Mouse (Mus musculus): Measurements from ENCODE around the gene Lsm4.
A peak's percentile ranks its signal among the peaks of the same experiment; 100 is the strongest.

Lsm4 gene

GRCm38 (mm10) chr8:70650351-70650750 lies 22.7 kb upstream of the Lsm4 start:
- DNase-seq: no peak

GRCm38 (mm10) chr8:70653226-70653625 lies 19.8 kb upstream of the Lsm4 start:
- no peak for DNase-seq

DNA sequence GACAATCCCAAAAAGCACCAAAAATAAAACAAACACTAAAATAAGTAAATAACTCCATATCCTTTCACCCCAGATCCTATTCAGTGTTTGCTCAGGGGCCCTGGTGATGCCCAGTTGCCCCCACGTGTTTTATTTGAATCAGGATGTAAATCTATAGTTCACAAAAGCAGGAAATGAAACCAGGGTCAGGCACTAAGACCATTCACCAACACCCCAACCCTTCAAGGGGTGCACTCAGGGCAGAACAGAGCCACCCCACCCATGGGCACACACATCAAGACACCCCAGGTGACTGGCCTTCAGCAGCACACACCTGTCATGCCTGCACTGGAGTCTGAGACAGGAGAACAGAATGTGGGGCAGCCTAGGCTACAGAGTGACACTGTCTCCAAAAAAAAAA lies 18.9 kb upstream of the Lsm4 start:
- DNase-seq: no peak

DNA sequence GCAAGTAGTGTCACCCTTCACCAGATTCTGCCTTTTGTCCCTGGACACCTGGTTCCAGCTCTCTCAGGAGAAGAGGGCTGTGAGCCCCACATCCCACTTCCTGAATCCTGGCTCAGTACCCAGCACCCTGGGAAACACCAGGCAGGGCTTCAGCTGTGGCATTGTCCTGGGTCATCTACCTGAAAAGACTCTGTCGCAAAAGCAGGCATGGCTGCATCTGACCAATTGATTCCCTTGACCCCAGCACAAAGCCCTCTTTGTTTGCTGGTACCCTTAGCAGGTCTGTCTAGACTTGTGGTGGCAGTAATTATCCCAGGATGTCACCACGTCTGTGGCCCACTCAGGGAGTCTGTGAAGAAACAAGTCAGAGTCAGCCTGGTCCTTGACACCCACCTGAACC lies 17.6 kb upstream of the Lsm4 start:
- DNase-seq: no peak

DNA sequence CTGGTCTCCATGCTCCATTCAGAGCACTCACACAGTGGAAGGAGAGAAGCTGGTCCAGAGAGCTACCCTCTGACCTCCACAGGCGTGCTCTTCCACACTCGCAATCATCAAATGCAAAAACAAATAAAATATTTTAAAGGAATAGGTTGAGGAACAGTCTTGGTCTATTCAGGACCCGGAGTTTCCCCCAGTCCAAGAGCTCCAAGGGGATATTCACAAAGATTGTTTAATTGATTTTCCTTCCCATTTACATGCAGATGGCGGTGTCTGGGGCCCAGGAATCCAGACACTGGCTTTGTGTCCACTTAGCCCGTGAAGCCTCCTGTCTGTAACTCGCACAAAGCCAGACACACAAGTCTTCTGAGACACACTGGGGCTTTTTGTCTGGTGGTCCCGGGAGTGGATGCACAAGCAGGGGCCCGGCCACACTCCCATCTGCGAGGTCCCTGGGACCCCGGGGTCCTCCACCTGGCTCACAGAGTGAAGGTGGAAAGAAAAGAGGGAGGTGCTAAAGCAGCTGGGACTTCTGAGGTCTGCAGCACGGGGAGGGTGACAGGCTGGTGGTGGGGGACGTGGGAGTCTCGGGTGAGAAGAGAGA lies 16.8 kb upstream of the Lsm4 start:
- no peak for DNase-seq

DNA sequence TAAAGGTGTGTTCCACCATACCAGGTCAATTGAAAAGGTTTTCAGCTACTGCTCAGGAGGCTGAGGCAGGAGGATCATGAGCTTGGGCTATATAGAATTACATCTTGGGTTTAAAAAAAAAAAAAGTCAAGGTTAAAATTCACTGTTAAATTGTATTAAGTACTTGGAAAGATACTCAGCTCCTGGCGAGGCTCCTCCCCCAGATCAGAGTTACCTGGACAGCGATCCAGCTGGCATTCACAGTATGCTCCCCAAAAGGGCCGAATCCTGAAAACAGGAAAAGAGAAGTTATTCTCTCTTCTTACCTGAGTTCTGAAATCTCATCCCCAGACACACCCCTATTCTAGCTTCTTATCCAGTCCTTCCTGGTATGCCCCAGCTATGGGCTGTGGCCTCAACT lies 15.8 kb upstream of the Lsm4 start:
- no peak for DNase-seq

DNA sequence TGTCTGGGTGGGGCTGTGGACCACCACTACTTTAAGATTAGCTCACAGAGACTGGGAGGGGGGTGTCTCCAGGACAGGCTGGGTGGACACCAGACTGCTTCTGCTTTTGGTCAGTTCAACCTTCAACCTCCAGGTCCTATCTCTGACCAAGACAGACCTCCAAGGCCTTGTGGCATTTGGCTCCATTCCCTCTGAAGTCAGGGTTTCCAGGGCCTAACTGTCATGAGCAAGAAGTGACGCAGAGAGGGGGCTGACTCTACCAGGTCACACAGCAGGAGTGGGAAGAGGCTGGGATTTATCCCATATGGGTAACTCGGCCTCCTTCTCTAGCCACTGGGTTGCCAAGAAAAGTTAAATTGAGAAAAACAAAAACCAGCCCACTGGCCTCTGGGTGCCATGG lies 15.3 kb upstream of the Lsm4 start:
- DNase-seq: no peak

DNA sequence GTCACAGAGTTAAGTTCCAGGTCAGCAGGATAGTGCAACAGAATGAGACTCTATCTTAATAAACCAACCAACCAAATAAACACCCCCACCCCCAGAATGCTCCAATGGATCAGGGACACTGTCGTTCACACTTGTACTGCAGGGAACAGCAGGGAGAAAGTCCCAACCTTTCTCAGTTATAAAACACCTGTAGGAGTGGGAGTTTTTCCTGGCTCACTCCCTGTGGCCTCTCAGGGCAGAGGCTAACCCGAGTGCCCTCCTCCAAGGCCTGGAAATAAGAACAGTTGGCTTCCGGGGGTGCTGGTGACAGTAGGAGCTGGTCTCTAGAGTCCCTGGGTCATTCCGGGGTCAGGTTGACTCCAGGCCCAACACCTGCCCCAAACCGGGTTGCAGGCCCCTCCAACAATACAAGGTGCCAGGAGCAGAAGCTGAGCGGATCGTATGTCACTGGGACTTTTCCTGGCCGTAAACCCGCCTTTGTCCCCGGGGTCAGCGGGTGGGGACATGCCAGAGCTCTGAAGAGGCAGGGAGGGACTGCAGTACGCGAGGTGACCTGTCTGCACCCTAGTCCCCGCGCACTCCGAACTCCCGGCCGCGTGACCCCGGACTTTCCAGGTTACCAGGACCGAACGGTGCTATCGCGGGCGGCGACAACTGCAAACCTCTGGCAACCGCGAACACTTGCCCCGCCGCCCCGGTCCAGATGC lies 14.0 kb upstream of the Lsm4 start:
- no peak for DNase-seq

DNA sequence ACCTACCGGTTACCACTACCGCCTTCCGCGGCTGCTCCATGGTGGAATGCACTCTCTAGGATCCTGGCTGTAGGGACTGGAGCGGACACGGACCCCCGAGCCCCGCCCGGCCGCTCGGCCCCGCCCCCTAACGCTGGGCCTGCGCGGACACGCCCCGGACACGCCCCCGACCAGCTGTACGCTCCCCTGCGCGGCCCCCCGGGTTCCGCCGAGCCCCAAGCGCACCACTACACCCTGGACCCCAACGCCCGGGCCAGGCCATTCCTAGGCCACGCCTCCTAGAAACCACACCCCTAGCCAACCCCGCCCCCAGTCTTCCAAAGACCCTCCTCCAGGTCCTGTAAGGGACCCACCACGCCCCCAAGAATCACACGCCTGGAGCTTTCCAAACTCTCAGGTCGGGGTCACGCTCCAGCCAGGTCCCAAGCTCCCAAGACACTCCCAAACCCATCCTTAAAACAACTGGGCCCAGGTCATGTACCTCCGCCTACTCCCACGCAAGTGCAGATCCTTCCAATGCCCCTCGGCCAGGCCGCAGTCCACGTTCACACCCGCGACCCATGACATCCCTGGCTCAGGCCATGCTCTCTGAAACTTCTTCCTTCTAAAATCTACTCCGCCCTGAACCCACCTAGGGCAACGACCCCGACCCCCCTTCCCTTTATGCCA lies 13.3 kb upstream of the Lsm4 start:
- peak; percentile 47 to 61 for DNase-seq

DNA sequence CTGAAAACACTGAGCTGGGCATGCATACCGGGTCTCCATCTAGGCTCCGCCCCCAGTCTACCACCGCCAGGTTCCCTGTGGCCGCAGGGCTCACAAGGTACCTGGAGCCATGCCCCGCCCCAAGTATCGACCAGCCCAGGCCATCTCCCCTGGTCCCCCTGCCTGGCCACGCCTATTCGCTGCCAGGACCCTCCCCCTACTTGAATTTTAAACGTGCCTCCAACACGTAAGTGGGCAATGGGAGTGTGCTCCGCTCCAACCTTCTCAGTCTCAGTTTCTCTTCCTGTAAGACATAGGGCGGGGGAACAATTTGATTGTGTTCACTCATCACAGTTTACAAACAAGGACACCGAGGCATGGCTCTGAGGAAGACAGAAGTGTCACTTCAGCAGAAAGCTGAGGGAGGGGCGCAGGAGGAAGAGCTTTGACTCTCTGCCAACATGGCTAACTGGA lies 12.7 kb upstream of the Lsm4 start, which contains the start of gene Pgpep1:
Gene Pgpep1, minus strand, starts transcription at position 116 of the 453 bp plus-strand sequence.
- DNase-seq: no peak

GRCm38 (mm10) chr8:70663691-70664090 lies 9.4 kb upstream of the Lsm4 start:
- no peak for DNase-seq

- no peak for DNase-seq
Measured at GRCm38 (mm10) chr8:70664631-70665030, 8.4 kb upstream of the Lsm4 start.

GRCm38 (mm10) chr8:70665599-70665998 lies 7.4 kb upstream of the Lsm4 start:
- no peak for DNase-seq

DNA sequence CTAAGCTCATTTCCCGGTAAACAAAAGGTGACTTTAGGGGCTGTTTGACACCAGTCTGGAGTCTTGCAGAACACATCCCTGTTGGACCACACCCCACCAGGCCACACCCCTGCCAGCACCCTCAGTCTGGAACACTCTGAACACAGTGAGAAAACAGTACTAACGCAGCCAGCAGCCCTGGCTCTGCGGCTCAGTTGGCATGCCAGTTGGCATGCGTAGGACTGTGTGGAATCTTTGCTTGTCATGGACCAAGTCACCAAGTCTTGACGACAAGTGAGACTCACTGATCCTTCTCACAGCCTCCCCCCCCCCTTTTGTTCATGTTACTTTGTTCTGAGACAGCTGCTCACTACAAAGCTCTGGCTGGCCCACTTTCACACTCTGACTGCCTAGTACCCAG lies 6.0 kb upstream of the Lsm4 start:
- no peak for DNase-seq

- DNase-seq: no peak
Measured at GRCm38 (mm10) chr8:70671615-70672324, 1.3 kb upstream of the Lsm4 start.

- no peak for DNase-seq
Measured at GRCm38 (mm10) chr8:70672325-70673078, 546 bp upstream of the Lsm4 start.

- peak in 1 of 2 experiments; percentile 24 for DNase-seq
Measured at GRCm38 (mm10) chr8:70674109-70674508, 1.1 kb downstream of the Lsm4 start.

DNA sequence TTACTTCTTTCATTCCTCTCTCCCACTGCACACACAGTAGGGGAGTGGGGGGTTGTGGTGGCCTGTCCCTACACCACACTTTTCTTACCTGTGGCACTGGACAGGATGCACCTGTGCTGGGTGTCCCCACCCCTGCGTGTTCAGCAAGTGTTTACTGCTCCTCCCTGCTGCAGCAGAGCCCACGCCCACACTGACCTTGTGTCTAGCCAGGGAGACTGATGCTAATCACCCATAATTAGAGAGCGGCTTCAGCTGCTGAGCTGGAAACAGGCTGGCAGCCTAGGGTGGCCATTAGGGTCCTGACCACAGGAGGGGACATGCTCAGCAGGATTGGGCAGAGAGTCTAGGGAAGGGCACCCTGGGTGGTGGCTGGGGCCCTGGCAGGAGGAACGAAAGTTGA lies 1.7 kb downstream of the Lsm4 start:
- DNase-seq: no peak

- no peak for DNase-seq
Measured at GRCm38 (mm10) chr8:70675336-70675735, 2.3 kb downstream of the Lsm4 start.

- DNase-seq: no peak
Measured at GRCm38 (mm10) chr8:70677451-70678080, 4.5 kb downstream of the Lsm4 start.

DNA sequence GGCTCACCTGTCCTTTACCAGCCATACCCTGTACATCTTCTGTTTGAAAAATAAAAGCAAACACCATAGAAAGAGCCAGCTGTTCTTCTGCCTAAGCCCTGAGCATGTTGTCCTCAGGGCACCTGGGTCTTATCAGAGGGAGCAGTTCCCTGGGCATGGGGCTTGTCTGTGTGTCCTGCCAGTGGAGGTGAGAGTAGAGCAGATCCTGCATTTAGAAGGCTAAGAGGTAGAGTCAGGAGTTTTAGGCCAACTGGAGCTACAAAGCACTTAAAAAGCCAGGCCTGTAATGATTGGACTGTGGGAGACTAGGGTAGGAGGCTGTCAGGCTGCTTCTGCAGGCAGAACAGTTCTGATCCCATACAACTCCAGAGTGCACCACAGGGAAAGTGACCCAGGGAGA lies 5.6 kb downstream of the Lsm4 start:
- DNase-seq: no peak

DNA sequence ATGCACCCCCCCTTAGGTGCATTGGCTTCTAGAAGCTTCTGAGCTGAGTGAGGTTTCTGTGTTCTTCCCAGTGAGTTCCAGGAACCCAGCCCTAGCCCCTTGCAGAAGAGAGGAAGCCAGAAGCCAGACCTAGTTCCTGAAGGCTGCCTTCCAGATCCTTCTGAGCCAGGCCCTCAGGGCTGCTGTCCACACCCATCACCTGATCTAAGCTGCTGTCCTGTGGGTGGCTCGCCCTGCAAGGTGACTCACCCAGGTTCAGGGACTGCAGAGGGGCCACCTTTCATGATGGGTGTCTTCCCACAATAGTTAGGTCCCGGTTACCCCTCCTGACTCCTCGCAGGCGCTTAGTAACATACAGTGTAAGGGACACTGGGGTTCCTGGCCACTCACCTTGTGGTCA lies 6.4 kb downstream of the Lsm4 start:
- no peak for DNase-seq
